Mouse (Mus musculus): ENCODE data around the gene Hs3st3b1. TPM values are rescaled to one million over a fixed set of nuclear protein-coding genes. Genes with fewer than 3 reads are reported as not detected.

Gene Hs3st3b1
- total and polyA plus RNA-seq, 2 experiments from 2014 or later, result 1.2 to 4.3 TPM

- no peak for TF ChIP-seq CTCF (IDR thresholded peaks at IDR 0.05; ENCODE audit: low read depth)
- ATAC-seq, result no peak
Measured at GRCm38 (mm10) chr11:63893557-63893956, 28.5 kb downstream of the Hs3st3b1 start.

GRCm38 (mm10) chr11:63891479-63892020 is 30.5 kb downstream of the Hs3st3b1 start:
- no peak for DNase-seq
- ATAC-seq, result no peak
- H3K4me1 ChIP-seq (ENCODE audit: insufficient read depth), result no peaks in the 10 kb centered on the region
- no peak overlapping the region for H3K4me2 ChIP-seq (ENCODE audit: low read depth)
- H3K27ac ChIP-seq (ENCODE audit: low read depth, low read length), result no peak overlapping the region
- 46% methylated on average over 7 of the region's 7 CpGs for WGBS
- H3K27me3 ChIP-seq (ENCODE audit: insufficient read depth, low read length), result no peaks in the 10 kb centered on the region
- no peak overlapping the region for H3K4me3 ChIP-seq (ENCODE audit: low read depth, low read length)
- no peaks in the 10 kb centered on the region for H3K36me3 ChIP-seq (ENCODE audit: insufficient read depth)
- no peaks in the 10 kb centered on the region for H3K9me3 ChIP-seq (ENCODE audit: low read length)
- H3K9ac ChIP-seq, result no peak overlapping the region
- TF ChIP-seq CTCF (IDR thresholded peaks at IDR 0.05; ENCODE audit: low read depth), result no peak

More at GRCm38 (mm10) chr11:63893557-63893956, 28.5 kb downstream of the Hs3st3b1 start:
- Histone ChIP-seq H3K9ac (no peak overlapping the region), H3K9me3 (ENCODE audit: low read length) (no peaks in the 10 kb centered on the region), H3K4me3 (ENCODE audit: low read depth, low read length) (no peak overlapping the region), H3K27ac (ENCODE audit: low read depth, low read length) (no peak overlapping the region), H3K36me3 (ENCODE audit: insufficient read depth) (no peaks in the 10 kb centered on the region), H3K4me1 (ENCODE audit: insufficient read depth) (no peaks in the 10 kb centered on the region), H3K27me3 (ENCODE audit: insufficient read depth, low read length) (no peaks in the 10 kb centered on the region; the same call in 1 of the 2 replicates), H3K4me2 (ENCODE audit: low read depth) (no peak overlapping the region)
- WGBS, result 53% methylated on average over 6 of the region's 6 CpGs
- DNase-seq, result no peak

- ATAC-seq (no peak), DNase-seq (no peak)
- H3K4me3 ChIP-seq (ENCODE audit: low read depth, low read length), result no peak overlapping the region
- no peak overlapping the region for H3K27ac ChIP-seq (ENCODE audit: low read depth, low read length)
- H3K4me2 ChIP-seq (ENCODE audit: low read depth), result no peak overlapping the region
- no peak overlapping the region for H3K9ac ChIP-seq
- H3K36me3 ChIP-seq (ENCODE audit: insufficient read depth), result no peaks in the 10 kb centered on the region
- no peaks in the 10 kb centered on the region for H3K4me1 ChIP-seq (ENCODE audit: insufficient read depth)
- H3K9me3 ChIP-seq (ENCODE audit: low read length), result no peaks in the 10 kb centered on the region
- H3K27me3 ChIP-seq (ENCODE audit: insufficient read depth, low read length), result no peaks in the 10 kb centered on the region
- no peak for TF ChIP-seq CTCF (IDR thresholded peaks at IDR 0.05; ENCODE audit: low read depth)
- 82% methylated on average over 3 of the region's 3 CpGs for WGBS
Measured at GRCm38 (mm10) chr11:63883385-63883784, 38.7 kb downstream of the Hs3st3b1 start.

GRCm38 (mm10) chr11:63880296-63880695 is 41.8 kb downstream of the Hs3st3b1 start:
- Histone ChIP-seq H3K36me3 (ENCODE audit: insufficient read depth) (no peaks in the 10 kb centered on the region), H3K4me2 (ENCODE audit: low read depth) (no peak overlapping the region), H3K9ac (no peak overlapping the region), H3K4me3 (ENCODE audit: low read depth, low read length) (no peak overlapping the region), H3K27me3 (ENCODE audit: insufficient read depth, low read length) (no peaks in the 10 kb centered on the region), H3K4me1 (ENCODE audit: insufficient read depth) (no peaks in the 10 kb centered on the region), H3K27ac (ENCODE audit: low read depth, low read length) (no peak overlapping the region), H3K9me3 (ENCODE audit: low read length) (no peaks in the 10 kb centered on the region)
- DNase-seq (no peak), ATAC-seq (no peak)
- 37% methylated on average over 2 of the region's 2 CpGs for WGBS
- TF ChIP-seq CTCF (IDR thresholded peaks at IDR 0.05; ENCODE audit: low read depth), result no peak

GRCm38 (mm10) chr11:63879261-63879660 is 42.8 kb downstream of the Hs3st3b1 start:
- Histone ChIP-seq H3K36me3 (ENCODE audit: insufficient read depth) (no peaks in the 10 kb centered on the region), H3K4me3 (ENCODE audit: low read depth, low read length) (no peak overlapping the region), H3K4me2 (ENCODE audit: low read depth) (no peak overlapping the region), H3K9me3 (ENCODE audit: low read length) (no peaks in the 10 kb centered on the region), H3K9ac (no peak overlapping the region), H3K27ac (ENCODE audit: low read depth, low read length) (no peak overlapping the region), H3K4me1 (ENCODE audit: insufficient read depth) (no peaks in the 10 kb centered on the region), H3K27me3 (ENCODE audit: insufficient read depth, low read length) (no peaks in the 10 kb centered on the region)
- TF ChIP-seq CTCF (IDR thresholded peaks at IDR 0.05; ENCODE audit: low read depth), result no peak
- WGBS, result 82% methylated on average over 10 of the region's 10 CpGs
- DNase-seq (no peak), ATAC-seq (no peak)

- ATAC-seq, result no peak
- 98% methylated on average over 4 of the region's 4 CpGs for WGBS
- no peaks in the 10 kb centered on the region for H3K9me3 ChIP-seq (ENCODE audit: low read length)
Measured at GRCm38 (mm10) chr11:63878616-63879015, 43.5 kb downstream of the Hs3st3b1 start.

GRCm38 (mm10) chr11:63862746-63863145 is 59.3 kb downstream of the Hs3st3b1 start:
- Histone ChIP-seq H3K27ac (ENCODE audit: low read depth, low read length) (no peak overlapping the region), H3K4me1 (ENCODE audit: insufficient read depth) (no peaks in the 10 kb centered on the region), H3K9ac (no peak overlapping the region), H3K36me3 (ENCODE audit: insufficient read depth) (no peaks in the 10 kb centered on the region), H3K27me3 (ENCODE audit: insufficient read depth, low read length) (no peaks in the 10 kb centered on the region), H3K4me3 (ENCODE audit: low read depth, low read length) (no peak overlapping the region), H3K4me2 (ENCODE audit: low read depth) (no peak overlapping the region), H3K9me3 (ENCODE audit: low read length) (no peaks in the 10 kb centered on the region)
- ATAC-seq (no peak), DNase-seq (no peak)
- TF ChIP-seq CTCF (IDR thresholded peaks at IDR 0.05; ENCODE audit: low read depth), result no peak
- 34% methylated on average over 1 of the region's 1 CpGs for WGBS

More at GRCm38 (mm10) chr11:63878616-63879015, 43.5 kb downstream of the Hs3st3b1 start:
- Histone ChIP-seq H3K4me2 (ENCODE audit: low read depth) (no peak overlapping the region), H3K4me3 (ENCODE audit: low read depth, low read length) (no peak overlapping the region), H3K27ac (ENCODE audit: low read depth, low read length) (no peak overlapping the region), H3K4me1 (ENCODE audit: insufficient read depth) (no peaks in the 10 kb centered on the region), H3K36me3 (ENCODE audit: insufficient read depth) (no peaks in the 10 kb centered on the region), H3K27me3 (ENCODE audit: insufficient read depth, low read length) (no peaks in the 10 kb centered on the region), H3K9ac (no peak overlapping the region)
- no peak for TF ChIP-seq CTCF (IDR thresholded peaks at IDR 0.05; ENCODE audit: low read depth)
- DNase-seq, result no peak
